Mouse (Mus musculus) layer of hippocampus, adult 9-11 months (tissue): ENCODE data around the gene Ilf2.

Experiments
- DNase-seq: peaks from one replicate; pipeline ENCODE4 v3.0.0; 2022

Ilf2 gene

DNA sequence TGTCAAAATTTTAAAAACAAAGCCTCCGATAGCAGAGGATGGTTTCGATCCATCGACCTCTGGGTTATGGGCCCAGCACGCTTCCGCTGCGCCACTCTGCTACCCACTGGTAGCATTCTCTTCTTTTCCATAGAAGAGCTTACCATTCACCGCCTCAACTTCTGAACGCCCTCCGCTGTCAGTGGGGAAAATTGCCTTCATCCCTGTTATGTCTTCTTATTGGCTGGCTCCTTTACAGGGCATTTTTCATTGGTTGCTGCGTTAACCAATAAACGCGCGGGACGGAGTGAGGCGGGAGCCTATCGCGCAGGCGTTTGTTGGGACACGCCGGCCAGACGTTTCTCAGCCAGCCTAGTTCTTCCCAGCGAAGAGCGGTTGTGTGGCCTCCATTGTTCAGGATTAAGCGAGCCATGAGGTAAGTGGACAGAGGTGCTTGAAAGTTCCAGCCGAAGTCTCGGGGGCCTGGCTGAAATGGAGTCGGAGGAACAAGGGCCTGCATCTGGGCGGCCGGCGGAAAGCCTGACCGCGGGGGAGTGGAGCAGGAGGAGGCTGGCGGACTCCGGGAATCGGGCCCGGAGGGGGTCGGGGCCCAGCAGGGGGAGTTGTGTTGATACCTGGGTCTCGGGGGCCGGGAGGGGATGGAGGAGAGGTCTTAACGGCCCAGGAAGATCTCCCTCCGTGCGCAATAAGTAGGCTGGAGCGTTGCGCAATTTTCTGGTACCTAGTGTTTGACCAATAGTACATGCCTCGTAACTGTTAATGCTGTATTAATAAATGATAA, at the start of gene Ilf2:
Ilf2 (plus strand) TSS at position 296 of the 781 bp plus-strand sequence.
- peak; percentile 98 for DNase-seq

- no peak for DNase-seq
Measured at GRCm38 (mm10) chr3:90427574-90427973, 48.4 kb upstream of the Ilf2 start.

- DNase-seq, result no peak
Measured at GRCm38 (mm10) chr3:90428186-90428585, 47.7 kb upstream of the Ilf2 start.

DNA sequence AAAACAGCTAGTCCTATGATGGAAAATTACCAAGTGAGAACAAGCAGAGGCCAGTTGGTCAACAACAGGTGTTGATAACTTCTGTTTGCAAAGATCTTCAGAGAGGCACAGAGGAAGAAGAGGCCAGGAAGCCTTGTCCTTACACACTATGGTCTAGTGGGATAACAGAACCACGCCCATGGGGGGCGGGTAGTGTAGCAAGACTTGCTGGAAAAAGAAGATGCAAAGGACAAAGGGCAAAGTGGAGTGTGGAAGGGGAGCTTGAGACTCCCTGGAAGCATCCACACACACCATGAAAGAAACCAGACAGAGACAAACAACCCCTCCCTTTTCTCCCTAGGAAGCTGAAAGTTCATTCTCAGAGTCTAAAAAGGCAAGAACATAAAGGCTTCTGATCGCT, 46.4 kb upstream of the Ilf2 start:
- no peak for DNase-seq

DNA sequence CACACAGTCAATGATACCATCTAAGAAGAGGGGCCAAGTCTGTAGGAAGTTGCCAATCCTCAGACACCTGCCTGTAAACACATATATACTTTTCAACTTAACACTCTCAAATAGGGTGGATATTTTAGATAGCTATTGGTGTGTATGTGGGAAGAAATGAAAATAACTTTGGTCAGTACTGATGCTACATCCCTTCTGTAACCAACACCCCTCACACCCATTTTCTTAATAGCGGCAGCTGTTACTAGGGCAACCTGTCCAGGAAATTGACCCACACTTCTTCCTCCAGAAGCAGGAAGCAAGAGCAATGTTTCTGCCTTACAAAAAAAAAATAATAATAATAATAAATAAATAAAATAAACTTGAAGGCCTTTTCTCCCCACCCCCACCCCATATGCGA, 43.6 kb upstream of the Ilf2 start:
- no peak for DNase-seq

GRCm38 (mm10) chr3:90432811-90433219, 43.1 kb upstream of the Ilf2 start:
- peak; percentile 48 for DNase-seq

GRCm38 (mm10) chr3:90433381-90434020, 42.4 kb upstream of the Ilf2 start, which contains the start of gene Ints3:
Gene Ints3, minus strand, starts transcription at chr3:90433622.
- peak; percentile 100 for DNase-seq

GRCm38 (mm10) chr3:90434073-90434730, 41.7 kb upstream of the Ilf2 start:
- no peak for DNase-seq

GRCm38 (mm10) chr3:90437131-90437530, 38.8 kb upstream of the Ilf2 start:
- no peak for DNase-seq

GRCm38 (mm10) chr3:90440756-90441155, 35.2 kb upstream of the Ilf2 start:
- no peak for DNase-seq

DNA sequence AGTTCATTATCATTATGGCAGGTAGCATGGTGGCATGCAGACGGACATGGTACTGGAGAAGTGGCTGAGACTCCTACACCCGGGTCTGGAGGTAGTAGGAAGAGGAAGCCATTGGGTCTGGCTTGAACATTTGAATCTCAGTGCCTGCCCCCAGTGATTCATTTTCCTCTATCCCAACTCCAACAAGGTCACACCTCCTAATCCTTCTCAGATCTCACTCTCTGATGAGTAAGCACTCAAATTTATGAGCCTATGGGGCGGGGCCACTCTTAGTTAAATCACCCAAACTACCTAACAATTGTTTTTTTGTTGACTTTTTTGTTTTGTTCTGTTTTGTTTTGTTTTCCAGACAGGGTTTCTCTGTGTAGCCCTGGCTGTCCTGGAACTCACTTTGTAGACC, 31.9 kb upstream of the Ilf2 start:
- DNase-seq, result no peak

DNA sequence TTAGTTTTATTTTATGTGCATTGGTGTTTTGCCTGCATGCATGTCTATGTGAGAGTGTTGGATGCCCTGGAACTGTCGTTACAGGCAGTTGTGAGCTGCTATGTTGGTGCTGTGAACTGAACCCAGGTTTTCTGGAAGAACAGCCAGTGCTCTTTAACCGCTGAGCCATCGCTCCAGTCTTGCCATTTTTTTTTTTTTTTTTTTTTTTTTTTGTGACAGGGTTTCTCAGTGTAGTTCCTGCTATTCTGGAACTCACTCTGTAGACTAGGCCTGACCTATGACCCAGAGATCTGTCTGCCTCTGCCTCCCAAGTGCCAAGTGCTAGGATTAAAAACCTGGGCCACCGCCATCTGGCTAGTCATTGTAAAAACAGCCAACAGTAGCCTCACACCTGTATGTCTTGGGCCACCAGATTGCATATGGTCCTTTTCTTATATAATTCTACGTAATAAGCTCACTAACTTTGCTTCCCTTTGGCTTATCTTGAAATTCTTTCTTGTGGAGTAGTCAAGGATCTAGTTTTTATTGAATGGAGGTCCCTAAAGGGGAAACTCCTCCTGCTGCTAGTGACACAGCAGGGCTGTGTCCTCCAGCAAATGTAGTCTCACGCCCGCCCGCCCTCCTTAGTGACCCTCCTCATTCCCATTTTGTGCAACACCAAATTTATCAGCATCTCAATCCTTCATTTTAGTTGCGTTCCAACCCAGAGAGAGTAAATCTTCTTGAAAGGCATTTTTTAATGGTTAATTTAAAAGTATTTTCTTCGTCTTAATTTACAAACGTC, 30.3 kb upstream of the Ilf2 start:
- no peak for DNase-seq

DNA sequence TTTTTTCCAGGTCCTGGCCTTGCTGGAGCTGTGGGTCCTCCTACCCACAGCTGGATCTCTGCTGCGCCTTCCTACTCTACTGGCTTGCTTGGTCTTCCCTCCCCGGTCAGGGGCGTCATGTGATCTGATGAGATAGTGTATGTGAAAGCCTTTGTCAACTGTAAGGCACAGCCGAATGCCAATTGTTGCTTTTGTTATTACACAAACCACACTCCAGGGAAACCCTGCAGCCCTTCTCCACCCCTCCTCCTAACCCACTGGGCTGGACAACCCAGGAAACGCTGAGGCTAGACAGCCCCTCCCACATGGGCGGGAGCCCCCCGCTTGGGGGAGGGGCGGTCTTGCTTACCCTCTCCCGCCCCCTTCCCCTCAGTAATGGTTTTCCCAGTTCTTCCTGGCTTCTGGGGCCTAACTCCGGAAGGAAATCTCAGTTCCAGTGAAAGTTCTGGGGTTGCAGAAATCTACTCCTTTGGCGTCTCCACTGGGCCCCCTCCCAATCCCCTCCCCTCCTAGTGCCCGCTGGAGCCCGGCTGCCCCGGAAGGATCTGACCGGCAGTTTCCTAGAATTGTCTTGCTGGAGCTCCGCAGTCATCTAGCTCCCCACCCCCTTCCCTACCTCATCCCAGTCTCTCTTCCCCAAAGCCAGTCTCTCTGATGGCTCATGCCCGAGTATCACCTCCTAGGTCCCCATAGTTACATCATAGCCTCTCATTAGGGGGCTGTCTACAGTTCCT, 29.4 kb upstream of the Ilf2 start:
- DNase-seq, result peak; percentile 88

DNA sequence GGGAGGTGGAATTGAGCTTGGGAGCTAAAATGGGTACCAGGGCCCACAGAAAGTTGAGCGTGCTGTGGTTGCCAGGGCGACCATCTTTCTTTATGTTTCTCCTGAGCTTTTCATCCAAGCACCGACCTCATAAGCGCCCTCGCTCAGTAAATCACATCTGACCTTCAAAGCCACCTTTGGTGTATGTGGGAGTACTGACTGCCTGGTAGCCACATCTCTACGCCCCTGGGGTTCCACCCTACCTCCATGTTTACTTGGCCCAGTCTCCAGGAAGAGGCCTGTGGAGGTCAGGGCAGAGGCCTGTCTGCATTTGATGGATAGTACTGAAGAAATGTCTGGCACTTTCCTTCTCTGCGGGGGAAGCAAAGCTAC, 28.8 kb upstream of the Ilf2 start:
- no peak for DNase-seq

- no peak for DNase-seq
Measured at GRCm38 (mm10) chr3:90448626-90449025, 27.3 kb upstream of the Ilf2 start.

DNA sequence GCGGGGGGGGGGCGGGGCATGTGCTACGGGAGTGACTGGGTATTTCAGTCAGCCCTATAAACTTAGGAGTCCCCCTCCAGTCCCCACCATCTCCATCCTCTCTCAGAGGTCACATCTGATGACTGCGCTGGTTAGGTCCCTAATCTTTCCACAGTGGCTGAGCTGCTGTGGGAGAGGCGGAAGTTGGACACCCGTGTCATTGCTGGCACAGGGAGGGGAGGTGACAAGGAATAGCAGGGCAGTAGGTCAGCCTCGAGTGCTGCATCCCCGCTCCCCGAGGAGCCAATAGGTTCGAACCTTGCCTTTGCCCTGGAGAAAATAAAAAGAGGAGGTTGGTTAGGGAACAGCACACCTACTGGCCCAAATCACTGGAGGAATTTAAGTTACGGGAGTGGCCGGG, 25.1 kb upstream of the Ilf2 start:
- no peak for DNase-seq

DNA sequence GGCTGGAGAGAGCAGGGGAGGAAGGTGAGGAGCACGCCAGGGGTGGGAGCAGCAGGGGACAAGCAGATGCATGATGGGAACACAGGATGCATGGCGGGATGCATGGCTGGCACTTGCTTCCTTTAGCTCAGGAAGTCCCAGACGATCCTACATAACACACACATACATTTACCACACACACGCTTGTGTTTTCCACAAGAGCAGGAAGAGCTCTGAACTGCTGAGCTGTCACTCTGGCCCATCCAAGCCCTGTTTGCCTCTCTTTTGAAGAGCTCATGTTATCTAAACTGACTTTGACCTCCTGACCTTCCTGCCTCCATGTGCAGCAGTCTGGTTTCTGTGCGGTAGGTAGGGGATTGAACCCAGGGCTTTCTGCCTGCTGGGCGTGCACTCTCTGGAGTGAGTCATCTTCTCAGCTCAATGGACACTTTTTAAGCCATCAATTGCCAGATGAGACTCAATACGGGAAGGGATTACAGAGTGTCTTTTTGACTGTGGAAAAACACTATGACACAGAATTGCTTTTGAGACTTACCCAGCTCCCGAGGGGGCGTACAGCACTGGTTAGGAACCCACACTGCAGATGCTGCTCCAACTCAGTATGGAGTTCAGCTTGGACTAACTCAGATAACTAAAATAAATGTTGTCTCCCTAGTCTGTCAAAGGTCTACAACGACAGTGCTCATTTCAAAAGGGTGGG, 24.4 kb upstream of the Ilf2 start:
- peak; percentile 76 for DNase-seq

DNA sequence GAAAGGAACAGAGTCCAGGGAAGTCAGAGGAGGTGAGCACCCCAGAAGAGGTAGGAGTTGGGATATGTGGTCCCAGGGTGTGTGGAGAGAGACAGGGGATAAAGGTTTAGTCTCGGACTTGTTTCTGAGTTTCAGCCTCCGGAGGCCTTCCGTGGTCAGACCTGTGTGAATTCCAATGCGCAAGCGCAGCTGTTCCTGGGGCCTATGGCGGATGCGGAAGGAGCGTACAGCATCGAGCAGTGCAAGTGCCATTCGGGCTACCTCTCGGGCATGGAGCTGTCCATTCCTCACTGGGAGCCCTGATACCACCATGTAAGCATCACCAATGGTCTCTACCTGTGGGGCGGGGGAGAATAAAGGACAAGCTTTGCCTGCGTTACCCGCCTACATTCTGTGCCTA, 21.0 kb upstream of the Ilf2 start:
- no peak for DNase-seq

DNA sequence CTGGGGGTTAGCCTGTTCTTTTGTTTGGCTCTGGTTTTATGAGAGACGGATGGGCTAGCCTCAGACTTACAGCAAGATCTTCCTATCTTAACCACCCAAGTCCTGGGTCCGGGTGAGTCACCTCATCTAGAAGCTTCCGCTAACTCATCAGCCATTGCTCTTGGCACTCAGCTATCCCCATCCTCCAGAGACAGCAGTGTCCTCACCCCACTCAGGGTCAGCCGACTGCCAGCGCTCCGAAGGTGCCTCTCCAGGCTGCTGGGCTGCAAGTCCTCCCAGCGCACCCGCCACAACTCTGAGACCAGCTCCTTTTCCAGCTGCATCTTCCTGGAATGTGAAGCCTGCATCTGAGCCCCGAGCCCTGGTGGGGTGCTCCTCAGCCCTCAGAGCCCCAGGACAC, 16.2 kb upstream of the Ilf2 start:
- no peak for DNase-seq

- no peak for DNase-seq
Measured at GRCm38 (mm10) chr3:90460315-90460714, 15.6 kb upstream of the Ilf2 start.

DNA sequence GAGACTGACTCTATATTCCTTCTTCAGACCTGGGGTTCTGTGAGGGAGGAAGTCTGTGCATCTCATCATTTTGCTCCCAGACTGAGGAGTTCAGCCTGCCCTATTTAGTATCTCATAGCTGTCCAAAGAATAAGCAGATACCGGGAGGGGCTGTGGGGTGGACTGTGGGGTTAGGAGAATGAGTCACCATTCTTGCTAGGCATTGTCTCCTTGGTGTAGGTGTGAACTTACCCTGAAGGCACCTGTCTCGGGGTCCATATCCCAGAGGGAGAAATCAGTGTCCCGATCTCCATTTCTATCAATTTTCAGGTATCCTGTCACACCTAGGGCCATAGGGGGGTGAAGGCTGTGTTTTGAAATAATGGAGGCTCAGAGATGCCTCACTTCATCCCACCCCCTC, 14.0 kb upstream of the Ilf2 start:
- DNase-seq, result no peak

DNA sequence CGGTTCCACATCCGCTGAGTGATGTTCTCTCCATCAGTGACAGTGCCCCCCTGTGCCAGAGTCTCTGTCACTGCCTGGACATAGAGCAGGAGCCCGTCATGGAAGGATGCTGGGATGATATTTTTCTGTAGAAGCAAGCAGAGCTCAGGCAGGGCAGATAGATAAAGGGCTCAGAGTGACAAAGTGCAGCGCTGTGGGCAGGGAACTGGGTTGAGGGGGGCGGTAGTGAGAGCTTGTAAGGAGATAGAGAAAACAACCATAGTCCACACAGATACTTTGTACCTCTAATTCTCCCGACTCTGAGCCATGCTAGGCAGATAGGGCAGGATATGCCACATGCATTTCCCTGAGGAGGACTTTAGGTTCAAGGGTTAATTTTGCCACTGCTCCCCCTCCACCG, 13.3 kb upstream of the Ilf2 start:
- no peak for DNase-seq
